Mouse (Mus musculus) lung, embryonic 15.5 days (tissue): ENCODE measurements around the gene Vps36. TPM values are rescaled to one million over a fixed set of nuclear protein-coding genes. Genes with fewer than 3 reads are reported as not detected.

ENCODE experiments used
- ATAC-seq: fragments of 200-750 bp; cut with Nextera tagmentation; 2 replicates; pipeline ENCODE4 v1.8.0; 2017; ENCODE audit warnings: moderate number of reproducible peaks, borderline replicate concordance; ENCODE audit not compliant: low FRiP score, low TSS enrichment; ENCODE audit errors: extremely low read depth
- H3K27ac ChIP-seq: fragments of 300-500 bp; sonication (generic); 2 replicates; pipeline ENCODE4 v1.5.1; 2015; ENCODE audit warnings: moderate library complexity, mild to moderate bottlenecking, inconsistent platforms
- H3K27me3 ChIP-seq: fragments of 300-500 bp; sonication (generic); 2 replicates; pipeline ENCODE4 v1.6.1; 2015; ENCODE audit warnings: inconsistent platforms
- H3K36me3 ChIP-seq: fragments of 300-500 bp; sonication (generic); 2 replicates; pipeline ENCODE4 v1.6.1; 2015; ENCODE audit warnings: inconsistent platforms
- H3K4me1 ChIP-seq: fragments of 300-500 bp; sonication (generic); 2 replicates; pipeline ENCODE4 v1.6.1; 2015; ENCODE audit warnings: inconsistent platforms
- H3K4me2 ChIP-seq: fragments of 300-500 bp; sonication (generic); 2 replicates; pipeline ENCODE4 v1.6.1; 2015; ENCODE audit warnings: inconsistent platforms, mild to moderate bottlenecking, moderate library complexity
- H3K4me3 ChIP-seq: fragments of 300-500 bp; sonication (generic); 2 replicates; pipeline ENCODE4 v1.5.1; 2015; ENCODE audit warnings: mild to moderate bottlenecking, inconsistent platforms
- H3K9ac ChIP-seq: fragments of 300-500 bp; sonication (generic); 2 replicates; pipeline ENCODE4 v1.6.1; 2015; ENCODE audit warnings: inconsistent platforms
- H3K9me3 ChIP-seq: fragments of 300-500 bp; sonication (generic); 2 replicates; pipeline ENCODE4 v1.6.1; 2016; ENCODE audit warnings: inconsistent platforms
- WGBS: fragments of 180-500 bp; shearing (Covaris S2); methylation state at CpG from one replicate; pipeline ENCODE4 v1.1.7; 2015; 5-methylcytosine and 5-hydroxymethylcytosine counted together
- polyA plus RNA-seq: library from polyadenylated mRNA; unstranded; fragments of >200 nt; fragmentation: Nextera tagmentation; extraction: Ambion mirVana; gene quantifications from 2 replicates; pipeline ENCODE4 v1.2.1, GENCODE M21; 2015

The Vps36 gene
- polyA plus RNA-seq, 1 experiment from 2014 or later: 47.6 TPM

DNA sequence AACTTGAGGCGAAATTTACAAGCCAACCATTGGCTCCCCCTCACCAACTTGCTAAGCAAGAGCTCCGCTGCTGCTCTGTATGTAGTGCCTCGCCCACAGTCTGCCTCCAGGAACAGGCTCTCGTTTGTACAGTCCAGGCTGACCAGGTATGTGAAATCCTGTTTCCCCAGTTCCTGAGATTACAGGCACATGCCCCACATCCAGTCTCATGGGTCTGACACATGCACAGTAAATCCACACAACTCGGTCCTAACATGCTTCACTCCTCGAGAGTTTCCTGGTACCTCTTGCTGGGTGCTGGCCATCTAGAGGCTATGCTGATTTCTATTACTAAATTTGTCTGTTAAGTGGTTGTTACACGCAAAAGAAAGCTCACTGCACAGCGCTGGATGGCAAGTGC, 33.8 kb downstream of the Vps36 start:
- Histone ChIP-seq H3K27me3 (no peaks in the 10 kb centered on the region), H3K9ac (no peak overlapping the region), H3K36me3 (peaks cover 13% of the 10 kb centered on the region; the same call in 1 of the 2 replicates), H3K4me3 (no peak overlapping the region), H3K4me2 (peak overlapping the region; percentile 91), H3K27ac (no peak overlapping the region), H3K4me1 (peaks cover 7% of the 10 kb centered on the region; the same call in 1 of the 2 replicates), H3K9me3 (no peaks in the 10 kb centered on the region)
- 45% methylated on average over 8 of the region's 8 CpGs for WGBS
- no peak for ATAC-seq

DNA sequence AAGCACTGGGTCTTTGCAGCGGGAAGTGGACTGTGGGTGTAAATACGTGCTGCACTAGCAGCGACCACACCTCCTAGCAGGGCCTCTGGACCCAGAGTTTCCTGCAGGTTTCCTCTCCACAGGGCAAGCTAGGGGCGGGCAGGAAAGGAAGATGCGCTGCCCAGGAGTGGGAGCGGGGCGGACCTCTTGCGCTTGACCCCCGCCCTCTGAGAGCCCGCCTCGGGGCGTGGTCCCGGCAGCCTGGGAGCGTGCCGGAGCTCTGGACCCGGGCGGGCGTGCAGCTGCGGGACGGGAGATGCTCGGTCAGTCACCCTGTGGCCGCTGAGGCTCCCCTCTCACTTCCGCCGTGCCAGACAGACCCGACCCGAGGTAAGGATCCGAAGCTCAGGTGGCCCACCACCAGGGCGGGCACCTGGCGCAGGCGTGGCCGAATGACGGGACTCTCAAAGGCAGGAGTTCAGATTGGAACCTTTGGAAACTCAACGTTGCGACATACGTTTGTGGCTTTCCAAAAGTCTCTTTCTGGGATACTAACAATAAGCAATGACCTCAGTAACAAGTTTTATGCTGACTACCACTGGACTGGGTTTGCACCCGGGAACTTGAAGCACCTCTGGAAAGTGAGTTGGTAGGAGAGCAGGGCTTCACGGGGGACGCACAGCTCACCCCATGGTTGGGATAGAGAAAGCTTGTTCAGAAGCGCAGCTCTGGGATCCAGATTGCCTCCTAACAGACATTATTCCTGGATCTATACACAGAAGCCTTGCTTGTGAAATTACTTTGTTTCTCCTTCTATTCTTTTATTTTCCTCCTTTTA, 34.7 kb downstream of the Vps36 start, which contains the start of gene Thsd1:
Gene Thsd1 (plus strand): TSS at position 253 of the 817 bp plus-strand sequence.
- H3K27me3 ChIP-seq: no peaks in the 10 kb centered on the region
- H3K4me2 ChIP-seq: peak within 1 kb of the TSS; percentile 91
- 1% methylated on average over 39 of the region's 39 CpGs for WGBS
- peaks cover 5% of the 10 kb centered on the region; the same call in 1 of the 2 replicates for H3K36me3 ChIP-seq
- H3K27ac ChIP-seq: peak within 1 kb of the TSS; percentile 43
- H3K9me3 ChIP-seq: no peaks in the 10 kb centered on the region
- peak; percentile 86 for ATAC-seq
- H3K4me1 ChIP-seq: peaks cover 7% of the 10 kb centered on the region; the same call in 1 of the 2 replicates
- peak within 1 kb of the TSS; percentile 57 for H3K4me3 ChIP-seq
- peak within 1 kb of the TSS; percentile 50 for H3K9ac ChIP-seq

DNA sequence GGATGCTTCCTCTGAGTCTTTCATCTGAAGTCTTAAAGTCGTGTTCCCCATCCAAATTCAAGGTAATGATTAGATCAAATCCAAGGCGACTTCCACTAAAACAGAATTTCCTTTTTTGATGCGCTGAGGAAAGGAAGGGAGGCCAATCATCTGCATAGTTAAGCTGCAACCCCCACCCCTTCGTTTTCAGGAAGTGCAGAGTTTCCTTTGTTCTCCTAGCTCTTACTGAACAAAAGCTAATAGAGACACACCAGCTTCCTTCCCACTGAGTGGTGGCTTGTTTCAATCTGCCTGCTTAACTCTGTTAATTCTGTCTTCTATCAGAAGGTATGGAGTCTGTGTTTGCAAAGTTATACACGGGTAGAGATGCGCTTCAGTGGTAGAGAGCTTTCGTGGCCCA, 36.0 kb downstream of the Vps36 start:
- peak overlapping the region; percentile 57 for H3K4me3 ChIP-seq

DNA sequence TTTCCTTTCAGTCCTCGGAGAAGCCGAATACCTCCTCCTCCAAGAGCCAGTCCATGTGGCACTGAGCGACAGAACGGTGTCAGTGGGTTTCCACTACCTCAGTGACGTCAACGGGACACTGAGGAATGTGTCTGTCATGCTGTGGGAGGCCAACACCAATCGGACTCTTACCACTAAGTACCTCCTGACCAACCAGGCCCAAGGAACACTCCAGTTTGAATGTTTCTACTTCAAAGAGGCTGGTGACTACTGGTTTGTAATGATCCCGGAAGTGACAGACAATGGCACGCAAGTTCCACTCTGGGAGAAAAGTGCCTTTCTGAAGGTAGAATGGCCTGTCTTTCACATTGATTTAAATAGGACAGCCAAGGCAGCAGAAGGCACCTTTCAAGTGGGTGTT, 50.4 kb downstream of the Vps36 start:
- no peak overlapping the region for H3K27ac ChIP-seq
- H3K4me2 ChIP-seq: no peak overlapping the region
- H3K4me3 ChIP-seq: no peak overlapping the region
- WGBS: 86% methylated on average over 9 of the region's 9 CpGs
- no peak for ATAC-seq
- no peaks in the 10 kb centered on the region for H3K4me1 ChIP-seq
- H3K36me3 ChIP-seq: no peaks in the 10 kb centered on the region
- no peaks in the 10 kb centered on the region for H3K27me3 ChIP-seq
- no peaks in the 10 kb centered on the region for H3K9me3 ChIP-seq
- no peak overlapping the region for H3K9ac ChIP-seq

More for the DNA sequence above, 36.0 kb downstream of the Vps36 start:
- Histone ChIP-seq H3K4me2 (peak overlapping the region; percentile 91), H3K9ac (peak overlapping the region; percentile 12; the same call in 1 of the 2 replicates), H3K27me3 (no peaks in the 10 kb centered on the region), H3K27ac (peak overlapping the region; percentile 41), H3K4me1 (peaks cover 7% of the 10 kb centered on the region; the same call in 1 of the 2 replicates), H3K9me3 (no peaks in the 10 kb centered on the region), H3K36me3 (no peaks in the 10 kb centered on the region)
- ATAC-seq: no peak
- WGBS: 39% methylated on average over 7 of the region's 7 CpGs

DNA sequence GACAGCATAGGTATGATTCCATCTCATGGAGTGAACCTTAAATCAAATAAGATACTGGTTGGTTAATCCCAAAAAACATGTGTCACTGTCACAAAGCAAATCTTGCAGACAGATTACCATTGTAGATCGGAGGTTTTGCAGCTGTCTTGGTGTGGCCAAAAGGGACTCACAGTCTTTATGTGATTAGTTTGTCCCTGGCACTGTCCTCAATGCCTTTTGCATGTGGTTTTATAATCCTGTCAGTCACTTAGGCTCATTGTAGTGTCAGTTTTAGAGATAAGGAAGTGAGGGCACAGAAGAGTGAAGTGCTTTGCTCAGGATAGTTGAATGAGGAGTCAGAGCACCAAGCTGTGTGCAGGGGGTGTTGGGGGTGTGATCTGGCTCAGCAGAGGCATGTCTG, 53.1 kb downstream of the Vps36 start:
- Histone ChIP-seq H3K36me3 (no peaks in the 10 kb centered on the region), H3K4me1 (no peaks in the 10 kb centered on the region), H3K27me3 (no peaks in the 10 kb centered on the region), H3K9ac (no peak overlapping the region), H3K27ac (no peak overlapping the region), H3K9me3 (no peaks in the 10 kb centered on the region), H3K4me2 (no peak overlapping the region), H3K4me3 (no peak overlapping the region)
- ATAC-seq: no peak
- WGBS: 49% methylated on average over 1 of the region's 1 CpGs

DNA sequence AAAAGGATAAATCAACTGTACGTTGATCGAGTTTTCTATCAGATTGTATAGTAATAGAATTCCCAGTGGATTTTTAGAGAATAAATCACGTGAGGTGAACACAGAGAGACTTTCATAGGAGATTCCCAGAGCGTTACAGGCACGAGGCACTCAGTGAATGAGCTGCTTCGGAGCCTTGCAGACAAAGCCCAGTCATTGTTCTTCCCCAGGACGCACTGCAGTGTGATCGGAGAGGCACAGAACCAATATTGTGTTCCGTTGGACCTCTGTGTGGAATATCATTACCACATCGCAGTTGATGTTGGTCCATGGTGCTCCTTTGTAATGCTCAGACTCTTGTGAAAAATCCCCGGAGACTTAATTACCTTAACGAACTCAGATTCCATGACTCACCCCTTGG, 55.3 kb downstream of the Vps36 start:
- Histone ChIP-seq H3K27me3 (no peaks in the 10 kb centered on the region), H3K9me3 (no peaks in the 10 kb centered on the region), H3K4me1 (no peaks in the 10 kb centered on the region), H3K4me2 (no peak overlapping the region), H3K36me3 (no peaks in the 10 kb centered on the region; the same call in 1 of the 2 replicates), H3K27ac (no peak overlapping the region), H3K9ac (no peak overlapping the region), H3K4me3 (no peak overlapping the region)
- ATAC-seq: no peak
- 87% methylated on average over 12 of the region's 12 CpGs for WGBS

DNA sequence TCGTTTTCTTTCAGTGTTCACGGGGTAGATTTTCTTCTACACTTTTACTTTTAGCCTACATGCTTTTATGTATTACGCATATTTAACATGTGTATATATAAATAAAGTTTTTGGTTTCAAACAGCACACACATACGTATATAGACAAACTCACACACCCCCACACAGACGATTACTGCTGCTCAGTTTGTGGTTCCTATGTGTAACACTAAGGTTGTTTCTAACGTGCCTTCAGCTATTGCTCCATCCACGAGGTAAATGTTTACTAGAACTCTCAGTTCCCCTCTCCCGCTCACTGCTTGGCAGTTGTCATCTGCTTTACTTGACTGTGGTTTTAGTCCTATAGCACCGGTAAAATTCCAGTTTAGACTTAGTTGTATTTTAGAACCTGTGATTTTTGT, 56.5 kb downstream of the Vps36 start:
- ATAC-seq: no peak
- Histone ChIP-seq H3K9ac (no peak overlapping the region), H3K9me3 (no peaks in the 10 kb centered on the region), H3K27ac (no peak overlapping the region), H3K4me1 (no peaks in the 10 kb centered on the region), H3K27me3 (no peaks in the 10 kb centered on the region), H3K36me3 (no peaks in the 10 kb centered on the region; the same call in 1 of the 2 replicates), H3K4me3 (no peak overlapping the region), H3K4me2 (no peak overlapping the region)
- 60% methylated on average over 9 of the region's 9 CpGs for WGBS

DNA sequence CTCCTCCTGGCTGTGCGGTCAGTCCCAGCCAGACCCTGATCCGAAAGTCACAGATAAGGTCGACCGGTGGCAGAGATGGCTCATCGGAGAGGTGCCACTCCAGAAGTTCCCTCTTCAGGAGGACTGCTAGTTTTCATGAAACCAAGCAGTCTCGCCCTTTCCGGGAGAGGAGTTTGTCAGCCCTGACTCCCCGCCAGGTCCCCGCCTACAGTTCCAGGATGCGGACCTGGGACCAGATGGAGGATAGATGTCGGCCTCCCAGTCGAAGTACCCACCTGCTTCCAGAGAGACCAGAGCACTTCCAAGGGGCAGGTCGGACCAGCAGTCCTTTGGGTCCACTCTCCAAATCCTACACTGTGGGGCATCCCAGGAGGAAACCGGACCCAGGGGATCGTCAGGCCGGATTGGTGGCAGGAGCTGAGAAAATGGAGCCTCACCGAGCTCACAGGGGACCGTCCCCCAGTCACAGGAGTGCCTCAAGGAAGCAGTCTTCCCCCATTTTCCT, 66.4 kb downstream of the Vps36 start:
- Histone ChIP-seq H3K27ac (no peak overlapping the region), H3K4me2 (no peak overlapping the region), H3K4me3 (no peak overlapping the region), H3K9me3 (no peaks in the 10 kb centered on the region), H3K9ac (no peak overlapping the region), H3K27me3 (no peaks in the 10 kb centered on the region), H3K36me3 (no peaks in the 10 kb centered on the region), H3K4me1 (0 out of 2 replicates have a peak, but pooled peaks cover 4% of the 10 kb centered on the region)
- ATAC-seq: no peak
- 74% methylated on average over 18 of the region's 18 CpGs for WGBS

DNA sequence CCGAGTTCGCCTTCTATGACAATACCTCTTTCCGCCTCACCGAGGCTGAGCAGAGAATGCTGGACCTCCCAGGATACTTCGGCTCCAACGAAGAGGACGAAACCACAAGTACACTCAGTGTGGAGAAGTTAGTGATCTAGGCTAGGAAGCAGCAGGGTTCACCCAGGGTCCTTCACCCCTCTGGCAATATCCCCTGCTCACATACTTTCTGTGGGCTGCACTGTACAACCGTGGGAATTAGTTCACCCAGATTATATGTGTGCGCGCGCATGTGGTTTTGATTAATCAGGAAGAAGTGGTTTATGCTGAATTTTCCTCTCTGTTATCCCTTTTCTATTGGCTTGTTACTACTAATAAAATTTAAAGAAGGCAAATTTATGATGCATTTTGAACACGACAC, 66.9 kb downstream of the Vps36 start:
- WGBS: 77% methylated on average over 12 of the region's 12 CpGs
- no peak for ATAC-seq
- no peak overlapping the region for H3K27ac ChIP-seq
- H3K27me3 ChIP-seq: no peaks in the 10 kb centered on the region
- H3K9ac ChIP-seq: no peak overlapping the region
- no peak overlapping the region for H3K4me2 ChIP-seq
- H3K9me3 ChIP-seq: no peaks in the 10 kb centered on the region
- H3K4me3 ChIP-seq: no peak overlapping the region
- 0 out of 2 replicates have a peak, but pooled peaks cover 4% of the 10 kb centered on the region for H3K4me1 ChIP-seq
- no peaks in the 10 kb centered on the region for H3K36me3 ChIP-seq

DNA sequence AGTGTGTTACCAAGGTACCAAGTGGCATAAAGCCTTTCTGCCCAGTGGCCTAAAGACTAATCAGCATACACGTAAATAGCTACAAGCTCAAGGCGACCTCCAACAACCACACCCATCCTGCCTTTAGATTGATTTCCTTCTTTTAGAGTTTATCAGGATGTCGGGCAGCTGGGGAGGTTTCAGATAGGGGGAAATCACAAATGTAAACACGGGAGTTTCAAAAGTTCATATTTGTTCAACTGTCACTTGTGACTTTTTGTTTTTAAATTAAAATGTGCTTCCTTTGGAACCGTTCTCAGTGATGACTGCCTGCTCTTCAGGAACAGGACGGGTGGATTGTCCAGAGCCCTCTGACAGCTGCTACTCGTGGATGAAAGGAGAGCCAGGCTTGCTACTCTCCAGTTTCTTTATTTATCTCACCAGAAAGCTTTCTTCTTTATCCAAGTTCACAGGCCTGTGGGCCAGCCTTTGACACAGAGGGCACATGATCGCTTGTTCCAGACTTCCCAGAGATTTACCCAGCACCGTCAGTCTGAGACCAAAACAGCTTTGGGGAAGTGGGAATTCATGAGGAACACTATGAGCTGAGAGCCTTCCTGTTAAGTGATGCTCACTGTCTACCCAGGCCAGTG, 67.6 kb downstream of the Vps36 start:
- ATAC-seq: 0 out of 2 replicates have a peak, but pooled peaks have one; percentile 36
- no peaks in the 10 kb centered on the region for H3K36me3 ChIP-seq
- peak overlapping the region; percentile 32; the same call in 1 of the 2 replicates for H3K27ac ChIP-seq
- no peak overlapping the region for H3K4me2 ChIP-seq
- H3K9me3 ChIP-seq: no peaks in the 10 kb centered on the region
- no peaks in the 10 kb centered on the region for H3K27me3 ChIP-seq
- H3K9ac ChIP-seq: no peak overlapping the region
- 0 out of 2 replicates have a peak, but pooled peaks cover 4% of the 10 kb centered on the region for H3K4me1 ChIP-seq
- no peak overlapping the region for H3K4me3 ChIP-seq
- 15% methylated on average over 9 of the region's 9 CpGs for WGBS

DNA sequence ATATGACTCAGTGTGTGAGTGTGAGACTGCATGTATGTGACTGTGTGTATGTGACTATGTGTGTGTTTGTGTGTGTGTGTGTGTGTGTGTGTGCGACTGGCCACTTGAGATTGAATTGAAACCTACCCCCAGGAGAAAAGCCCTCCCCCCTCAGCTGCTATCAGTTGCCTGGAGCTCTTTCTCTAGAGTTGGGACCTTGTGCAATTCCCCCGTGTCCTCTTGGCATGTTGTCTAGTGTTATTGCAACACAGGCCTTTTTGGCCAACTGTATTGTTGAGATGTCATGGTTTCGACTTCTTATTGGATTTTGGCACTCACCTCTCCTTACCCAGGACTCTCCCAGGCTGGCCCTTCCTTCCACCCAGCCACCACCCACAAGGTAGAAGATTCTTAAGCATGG, 69.7 kb downstream of the Vps36 start:
- H3K36me3 ChIP-seq: no peaks in the 10 kb centered on the region
- no peaks in the 10 kb centered on the region for H3K27me3 ChIP-seq
- 0 out of 2 replicates have a peak, but pooled peaks cover 4% of the 10 kb centered on the region for H3K4me1 ChIP-seq
- no peak overlapping the region for H3K9ac ChIP-seq
- no peak overlapping the region for H3K27ac ChIP-seq
- ATAC-seq: no peak
- WGBS: 80% methylated on average over 3 of the region's 3 CpGs
- no peak overlapping the region for H3K4me2 ChIP-seq
- no peaks in the 10 kb centered on the region for H3K9me3 ChIP-seq
- no peak overlapping the region for H3K4me3 ChIP-seq

DNA sequence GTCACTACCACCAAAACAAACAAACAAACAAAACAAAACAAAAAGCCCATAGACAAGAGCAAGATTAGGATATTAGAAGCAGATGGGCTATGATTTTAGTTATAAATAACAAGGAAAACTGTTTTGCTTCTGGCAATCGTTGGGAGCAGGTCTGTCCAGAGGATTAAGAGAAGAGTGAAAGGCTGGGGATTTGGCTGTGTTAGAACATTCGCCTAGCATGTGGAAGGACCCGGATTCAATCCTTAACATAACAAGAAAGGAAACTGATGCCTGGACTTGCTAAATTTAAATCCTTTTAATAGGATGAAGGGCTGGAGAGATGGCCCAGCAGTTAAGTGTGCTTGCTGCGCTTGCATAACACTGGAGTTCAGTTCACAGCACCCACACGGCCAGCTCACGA, 71.7 kb downstream of the Vps36 start:
- Histone ChIP-seq H3K36me3 (no peaks in the 10 kb centered on the region), H3K4me2 (no peak overlapping the region), H3K27ac (no peak overlapping the region), H3K9me3 (no peaks in the 10 kb centered on the region), H3K4me1 (0 out of 2 replicates have a peak, but pooled peaks cover 4% of the 10 kb centered on the region), H3K27me3 (no peaks in the 10 kb centered on the region), H3K9ac (no peak overlapping the region), H3K4me3 (no peak overlapping the region)
- ATAC-seq: no peak
- WGBS: 77% methylated on average over 6 of the region's 6 CpGs
